28 mouse cellular contexts compared by ENCODE assay signal in genomic region chr10:9061979-9062378, GRCm38 (mm10).
"Had no signal": no experiment of that assay in that cellular context is flagged by ENCODE, and none has a peak within 500 bp of the region (broad histone marks: within the 10 kb centered on the region; RNA-seq: fewer than 3 reads in every experiment).

No protein-coding gene starts in this region.

- H3K27me3 ChIP-seq: embryonic facial prominence, embryonic 12.5 days; embryonic facial prominence, embryonic 13.5 days; embryonic facial prominence, embryonic 15.5 days; forebrain, embryonic 12.5 days; forebrain, embryonic 13.5 days; forebrain, embryonic 15.5 days had no signal

- ATAC-seq: forebrain, embryonic 13.5 days; forebrain, embryonic 14.5 days; forebrain, embryonic 15.5 days; forebrain, embryonic 16.5 days; forebrain, postnatal 0 days had no signal

- H3K27ac ChIP-seq: embryonic facial prominence, embryonic 10.5 days; embryonic facial prominence, embryonic 12.5 days; embryonic facial prominence, embryonic 13.5 days; embryonic facial prominence, embryonic 15.5 days; forebrain, embryonic 10.5 days; forebrain, embryonic 12.5 days; forebrain, embryonic 13.5 days; forebrain, embryonic 15.5 days; gastrocnemius, adult 2 months; heart, adult 2 months had no signal

- H3K36me3 ChIP-seq: embryonic facial prominence, embryonic 10.5 days; embryonic facial prominence, embryonic 12.5 days; embryonic facial prominence, embryonic 13.5 days; embryonic facial prominence, embryonic 15.5 days; forebrain, embryonic 10.5 days; forebrain, embryonic 12.5 days; forebrain, embryonic 15.5 days had no signal

- H3K4me2 ChIP-seq: embryonic facial prominence, embryonic 12.5 days; embryonic facial prominence, embryonic 13.5 days; embryonic facial prominence, embryonic 15.5 days; forebrain, embryonic 12.5 days; forebrain, embryonic 13.5 days; forebrain, embryonic 15.5 days had no signal

- H3K4me3 ChIP-seq: embryonic facial prominence, embryonic 10.5 days; embryonic facial prominence, embryonic 12.5 days; embryonic facial prominence, embryonic 13.5 days; embryonic facial prominence, embryonic 15.5 days; erythroblast, embryonic 14.5 days; forebrain, embryonic 10.5 days; forebrain, embryonic 12.5 days; forebrain, embryonic 13.5 days; forebrain, embryonic 15.5 days; gastrocnemius, adult 2 months; heart, adult 2 months had no signal

- H3K9ac ChIP-seq: embryonic facial prominence, embryonic 12.5 days; embryonic facial prominence, embryonic 13.5 days; embryonic facial prominence, embryonic 15.5 days; forebrain, embryonic 12.5 days; forebrain, embryonic 13.5 days; forebrain, embryonic 15.5 days; forebrain, postnatal 0 days had no signal

- H3K4me1 ChIP-seq: embryonic facial prominence, embryonic 10.5 days; embryonic facial prominence, embryonic 12.5 days; forebrain, embryonic 12.5 days; forebrain, embryonic 13.5 days; forebrain, embryonic 15.5 days had no signal

- H3K9me3 ChIP-seq: embryonic facial prominence, embryonic 10.5 days; embryonic facial prominence, embryonic 12.5 days; embryonic facial prominence, embryonic 13.5 days; embryonic facial prominence, embryonic 15.5 days; forebrain, embryonic 10.5 days; forebrain, embryonic 12.5 days; forebrain, embryonic 13.5 days; forebrain, embryonic 15.5 days had no signal

- DNase-seq: cerebellum, adult 18-20 months; cerebellum, adult 2 months; cerebellum, adult 8-10 months; cerebellum, adult 9-10 months; cerebellum, adult 9-11 months; cerebellum, postnatal 10 days; cerebellum, postnatal 14 days; cerebellum, postnatal 25 days; cerebellum, postnatal 36 days; embryo, embryonic 11 days; forebrain, postnatal 0 days; gastrocnemius, adult 2 months; gastrocnemius, postnatal 10 days; gastrocnemius, postnatal 14 days; gastrocnemius, postnatal 25 days; gastrocnemius, postnatal 36 days; heart, adult 2 months had no signal
